Mouse (Mus musculus) liver, embryonic 12.5 days (tissue): Measurements from ENCODE around the gene Xiap. TPM values are rescaled to one million over a fixed set of nuclear protein-coding genes. Genes with fewer than 3 reads are reported as not detected.

Experiments
- ATAC-seq: fragments of 200-750 bp; cut with Nextera tagmentation; 2 replicates; pipeline ENCODE4 v1.8.0; 2017; ENCODE audit warnings: moderate number of reproducible peaks, mild to moderate bottlenecking, moderate library complexity
- H3K27ac ChIP-seq: fragments of 300-500 bp; sonication (generic); 2 replicates; pipeline ENCODE4 v1.5.1; 2016; ENCODE audit warnings: mild to moderate bottlenecking
- H3K27me3 ChIP-seq: fragments of 300-500 bp; sonication (generic); replicated peaks from 2 replicates; pipeline ENCODE4 v1.6.1; 2016; ENCODE audit warnings: mild to moderate bottlenecking, moderate library complexity
- H3K36me3 ChIP-seq: fragments of 300-500 bp; sonication (generic); 2 replicates; pipeline ENCODE4 v1.6.1; 2016; ENCODE audit warnings: mild to moderate bottlenecking, moderate library complexity
- H3K4me1 ChIP-seq: fragments of 300-500 bp; sonication (generic); 2 replicates; pipeline ENCODE4 v1.6.1; 2016
- H3K4me2 ChIP-seq: fragments of 300-500 bp; sonication (generic); 2 replicates; pipeline ENCODE4 v1.6.1; 2016; ENCODE audit warnings: mild to moderate bottlenecking, moderate library complexity
- H3K4me3 ChIP-seq: fragments of 300-500 bp; sonication (generic); 2 replicates; pipeline ENCODE4 v1.5.1; 2016; ENCODE audit warnings: mild to moderate bottlenecking, moderate library complexity
- H3K9ac ChIP-seq: fragments of 300-500 bp; sonication (generic); 2 replicates; pipeline ENCODE4 v1.6.1; 2016; ENCODE audit warnings: mild to moderate bottlenecking, moderate library complexity
- H3K9me3 ChIP-seq: fragments of 300-500 bp; sonication (generic); replicated peaks from 2 replicates; pipeline ENCODE4 v1.6.1; 2016; ENCODE audit warnings: mild to moderate bottlenecking, moderate library complexity
- WGBS: fragments of 180-500 bp; shearing (Covaris S2); methylation state at CpG from one replicate; pipeline ENCODE4 v1.1.7; 2016; ENCODE audit not compliant: insufficient replicate concordance; 5-methylcytosine and 5-hydroxymethylcytosine counted together
- polyA plus RNA-seq: library from polyadenylated mRNA; unstranded; fragments of >200 nt; fragmentation: Nextera tagmentation; extraction: Ambion mirVana; gene quantifications from 2 replicates; pipeline ENCODE4 v1.2.1, GENCODE M21; 2016

The Xiap gene
- polyA plus RNA-seq, 1 experiment from 2014 or later, result 7.9 TPM

DNA sequence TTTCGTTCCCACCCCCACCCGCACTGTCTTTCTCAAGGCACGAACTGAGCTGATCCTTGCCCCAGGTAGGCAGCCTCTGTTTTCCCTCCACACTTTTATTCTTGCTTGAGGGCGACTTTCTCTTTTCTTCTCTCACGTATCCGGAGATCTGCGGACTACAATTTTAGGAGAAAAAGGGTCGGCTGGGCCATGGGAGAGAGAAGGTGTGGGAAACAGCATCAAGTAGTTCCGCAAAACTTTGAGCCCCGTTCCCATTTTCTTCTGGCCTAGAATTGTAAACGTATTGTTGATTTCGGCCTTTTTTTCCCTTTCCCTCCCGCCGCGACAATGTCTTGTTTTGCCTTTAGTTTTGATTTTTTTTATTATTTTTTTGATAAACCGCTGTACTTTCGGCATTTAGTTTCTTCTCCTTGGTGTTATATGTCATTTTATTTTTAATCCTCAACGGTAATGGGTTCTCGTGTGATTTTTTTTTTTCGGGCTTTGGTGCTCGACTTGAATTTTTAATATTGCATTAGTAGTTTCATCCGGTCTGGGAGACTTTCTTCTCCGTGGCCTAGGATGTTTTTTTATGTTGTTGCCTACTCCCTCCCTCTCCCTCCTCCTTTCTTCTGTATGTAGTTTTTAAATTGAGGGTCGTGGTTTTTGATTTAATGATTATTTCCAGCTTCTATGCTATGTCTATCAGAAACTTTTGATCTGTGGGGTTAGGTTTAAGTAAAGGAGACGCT, 91.7 kb downstream of the Xiap start:
- H3K36me3 ChIP-seq, result no peaks in the 10 kb centered on the region
- H3K27me3 ChIP-seq, result no peaks in the 10 kb centered on the region
- 8% methylated on average over 25 of the region's 25 CpGs for WGBS
- peaks cover 16% of the 10 kb centered on the region for H3K4me1 ChIP-seq
- H3K4me3 ChIP-seq, result peak overlapping the region; percentile 73
- no peaks in the 10 kb centered on the region for H3K9me3 ChIP-seq
- H3K9ac ChIP-seq, result peak overlapping the region; percentile 92
- H3K27ac ChIP-seq, result peak overlapping the region; percentile 95
- H3K4me2 ChIP-seq, result peak overlapping the region; percentile 70
- no peak for ATAC-seq

DNA sequence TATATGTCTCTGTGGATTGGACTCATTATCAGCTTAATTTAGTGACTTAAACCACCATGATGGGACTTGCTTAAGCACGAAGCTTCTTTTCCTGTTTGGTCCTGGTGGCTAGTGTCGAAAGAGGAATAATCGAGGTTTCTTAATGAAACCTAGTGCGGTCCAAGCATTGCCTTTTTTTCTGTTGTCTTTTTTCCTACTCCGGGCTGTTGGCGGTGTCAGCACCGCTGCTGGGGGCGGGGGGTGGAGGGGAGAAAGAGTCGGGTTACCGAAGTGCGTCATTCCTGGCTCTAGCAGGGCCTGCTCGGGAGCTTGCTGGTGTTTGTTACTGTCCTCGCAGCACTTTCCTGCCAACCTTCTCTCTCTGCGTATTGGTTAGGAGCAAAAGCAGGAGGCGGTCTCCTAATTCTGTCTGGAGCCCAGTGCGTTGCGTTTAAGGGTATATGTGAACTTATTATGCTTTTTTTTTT, 92.5 kb downstream of the Xiap start:
- H3K9me3 ChIP-seq, result no peaks in the 10 kb centered on the region
- H3K4me2 ChIP-seq, result peak overlapping the region; percentile 70
- peak overlapping the region; percentile 92 for H3K9ac ChIP-seq
- peak overlapping the region; percentile 73 for H3K4me3 ChIP-seq
- peak; percentile 67 for ATAC-seq
- WGBS, result 8% methylated on average over 15 of the region's 17 CpGs
- H3K27ac ChIP-seq, result peak overlapping the region; percentile 95
- no peaks in the 10 kb centered on the region for H3K36me3 ChIP-seq
- peaks cover 16% of the 10 kb centered on the region for H3K4me1 ChIP-seq
- H3K27me3 ChIP-seq, result no peaks in the 10 kb centered on the region

DNA sequence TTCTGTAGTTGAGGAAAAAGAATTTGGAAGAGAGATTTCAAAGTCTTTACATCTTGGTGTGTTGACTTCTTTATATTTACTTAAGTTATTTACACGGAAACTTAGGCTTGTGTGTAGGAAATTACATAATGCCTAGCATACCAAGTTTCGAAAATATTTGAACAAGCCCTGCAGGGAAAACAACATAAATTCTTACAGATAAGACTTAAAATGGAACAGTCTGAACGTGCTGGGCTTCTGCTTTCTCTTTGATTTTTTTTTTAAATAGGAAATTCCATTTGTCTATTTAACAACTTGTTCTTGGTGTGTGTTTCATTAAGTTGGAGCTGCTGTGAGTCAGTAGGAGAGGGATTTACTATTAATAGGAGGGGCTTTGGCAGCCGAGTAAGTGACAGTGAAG, 93.6 kb downstream of the Xiap start:
- Histone ChIP-seq H3K27ac (0 out of 2 replicates have a peak overlapping the region, but pooled peaks have one; percentile 36), H3K4me3 (peak overlapping the region; percentile 73), H3K27me3 (no peaks in the 10 kb centered on the region), H3K4me2 (peak overlapping the region; percentile 70), H3K9me3 (no peaks in the 10 kb centered on the region), H3K9ac (peak overlapping the region; percentile 92), H3K36me3 (no peaks in the 10 kb centered on the region), H3K4me1 (peaks cover 13% of the 10 kb centered on the region; the same call in 1 of the 2 replicates)
- 6% methylated on average over 4 of the region's 4 CpGs for WGBS
- ATAC-seq, result no peak

Other genes starting within 250 kb of the Xiap start
- 45.0 and 50.1 TPM in 2 replicates for gene Thoc2, start 139.0 kb upstream of the Xiap start, polyA plus RNA-seq
- 45.1 and 47.0 TPM in 2 replicates for gene Stag2, start 89.6 kb downstream of the Xiap start, polyA plus RNA-seq